Mouse (Mus musculus): ENCODE measurements around the gene Cbll1. TPM values are rescaled to one million over a fixed set of nuclear protein-coding genes. Genes with fewer than 3 reads are reported as not detected.
"Not testable (repeated sequence)": the region's sequence is repeated elsewhere in the genome, so short reads cannot be mapped to it uniquely, and the experiment has no call there.

Cbll1 gene
- polyA plus RNA-seq, 1 experiment from 2014 or later: 12.0 TPM

DNA sequence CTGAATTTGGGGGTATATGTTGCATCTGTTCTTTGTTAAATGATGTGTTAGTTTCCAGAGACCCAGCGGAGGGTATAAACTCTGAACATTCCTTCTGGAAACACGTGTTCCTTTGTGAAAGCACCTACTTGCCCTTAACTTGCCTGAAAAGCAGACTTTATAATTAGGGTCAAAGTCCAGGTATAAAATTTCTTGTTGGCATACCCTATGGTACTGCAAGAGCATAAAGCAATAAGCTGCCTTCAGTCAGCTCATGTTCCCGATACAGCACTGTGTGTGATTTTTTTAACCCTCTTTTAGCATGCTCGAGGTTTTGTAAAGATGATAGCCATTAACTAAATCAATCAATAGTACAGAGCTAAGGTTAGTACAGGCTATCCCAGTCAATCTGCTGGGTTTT is 36.8 kb downstream of the Cbll1 start:
- Histone ChIP-seq H3K4me2 (no peak overlapping the region), H3K27me3 (no peaks in the 10 kb centered on the region), H3K27ac (no peak overlapping the region), H3K4me3 (no peak overlapping the region), H3K9me3 (no peaks in the 10 kb centered on the region), H3K4me1 (no peaks in the 10 kb centered on the region), H3K36me3 (no peaks in the 10 kb centered on the region), H3K9ac (no peak overlapping the region)
- no peak for ATAC-seq (ENCODE audit: borderline replicate concordance, extremely low read depth, low FRiP score, low TSS enrichment)
- WGBS: 65% methylated on average over 4 of the region's 4 CpGs

DNA sequence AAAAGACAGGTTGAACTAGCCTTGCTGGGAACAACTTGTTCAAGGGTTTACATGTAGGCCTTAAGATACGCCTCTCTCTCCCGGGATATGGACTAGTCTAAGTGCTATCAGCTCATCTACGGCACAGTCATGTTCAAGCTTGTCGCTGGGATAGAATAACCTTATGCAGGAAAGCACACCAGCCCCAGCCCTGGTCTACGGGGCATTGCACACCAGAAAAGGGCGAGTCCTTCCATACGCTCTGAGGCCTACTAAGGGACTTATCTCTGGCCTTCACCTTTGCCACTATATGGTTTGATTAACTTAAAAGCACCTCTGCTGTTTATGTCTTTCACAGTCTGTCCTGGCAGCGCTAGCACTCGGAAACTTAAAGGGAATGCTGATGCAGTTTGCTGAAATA is 38.0 kb downstream of the Cbll1 start:
- 88% methylated on average over 9 of the region's 9 CpGs for WGBS
- Histone ChIP-seq H3K27ac (no peak overlapping the region), H3K4me1 (no peaks in the 10 kb centered on the region), H3K36me3 (no peaks in the 10 kb centered on the region), H3K9ac (no peak overlapping the region), H3K4me2 (no peak overlapping the region), H3K4me3 (no peak overlapping the region), H3K27me3 (no peaks in the 10 kb centered on the region), H3K9me3 (no peaks in the 10 kb centered on the region)
- no peak for ATAC-seq (ENCODE audit: borderline replicate concordance, extremely low read depth, low FRiP score, low TSS enrichment)

DNA sequence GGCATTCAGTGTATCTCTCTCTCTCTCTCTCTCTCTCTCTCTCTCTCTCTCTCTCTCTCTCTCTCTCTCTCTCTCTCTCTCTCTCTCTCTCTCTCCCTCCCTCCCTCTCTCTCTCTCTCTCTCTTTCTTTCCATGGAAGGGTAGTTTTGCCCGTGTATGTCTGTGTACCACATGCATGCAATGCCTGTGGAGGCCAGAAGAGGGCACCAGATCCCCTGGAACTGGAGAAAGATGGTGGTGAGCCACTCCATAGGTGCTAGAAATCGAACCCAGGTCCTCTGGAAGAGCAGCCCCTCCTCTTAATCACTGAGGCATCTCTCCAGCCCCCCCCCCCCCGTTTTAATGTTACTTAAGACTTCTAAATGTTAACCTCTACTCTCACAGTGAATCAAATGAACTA is 39.1 kb downstream of the Cbll1 start:
- not testable (repeated sequence) for H3K36me3 ChIP-seq; H3K4me1 ChIP-seq; H3K9me3 ChIP-seq; H3K4me2 ChIP-seq; H3K27me3 ChIP-seq; H3K27ac ChIP-seq; H3K4me3 ChIP-seq; ATAC-seq (ENCODE audit: borderline replicate concordance, extremely low read depth, low FRiP score, low TSS enrichment); H3K9ac ChIP-seq
- WGBS: 29% methylated on average over 3 of the region's 3 CpGs

DNA sequence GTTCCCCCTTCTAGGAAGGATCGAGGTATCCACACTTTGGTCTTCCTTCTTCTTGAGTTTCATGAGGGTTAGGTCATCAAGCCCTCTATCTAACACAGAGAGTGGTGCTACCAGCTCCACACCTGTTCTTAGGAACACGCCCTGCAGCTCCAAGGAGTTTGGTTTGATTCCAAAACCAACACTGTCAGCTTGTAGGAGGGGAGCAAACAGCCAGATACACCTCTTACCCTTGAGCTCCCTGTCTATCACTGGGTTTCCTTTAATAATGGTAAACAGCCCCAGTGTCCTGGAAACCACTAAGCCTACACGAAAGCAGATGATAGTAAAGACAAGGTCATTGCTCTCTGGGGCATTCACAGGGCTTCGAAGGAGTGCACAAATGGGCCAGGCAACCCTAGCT is 40.9 kb downstream of the Cbll1 start:
- Histone ChIP-seq H3K4me2 (no peak overlapping the region), H3K4me1 (no peaks in the 10 kb centered on the region), H3K9me3 (no peaks in the 10 kb centered on the region), H3K9ac (no peak overlapping the region), H3K36me3 (no peaks in the 10 kb centered on the region), H3K4me3 (no peak overlapping the region), H3K27me3 (no peaks in the 10 kb centered on the region), H3K27ac (no peak overlapping the region)
- ATAC-seq (ENCODE audit: borderline replicate concordance, extremely low read depth, low FRiP score, low TSS enrichment): no peak
- WGBS: 57% methylated on average over 4 of the region's 4 CpGs

DNA sequence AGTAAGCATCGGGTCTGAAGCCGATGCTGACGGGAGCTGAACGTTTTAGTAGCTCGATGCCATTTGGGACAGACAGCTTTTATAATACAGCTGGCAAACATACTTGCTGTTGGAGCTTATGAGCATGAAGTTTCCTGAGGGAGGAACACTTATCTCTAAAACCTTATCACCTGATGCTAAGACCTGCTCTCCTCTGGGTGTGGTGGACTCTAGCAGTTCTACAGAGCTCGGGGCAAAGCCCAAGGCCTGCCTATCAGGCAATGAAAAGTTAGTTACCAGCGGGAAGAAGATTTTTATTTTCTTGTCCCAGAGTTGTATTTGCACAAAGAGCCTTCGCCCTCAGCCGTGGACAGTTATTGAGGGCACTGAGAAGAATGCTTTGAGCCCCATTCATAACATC is 43.1 kb downstream of the Cbll1 start:
- H3K4me3 ChIP-seq: no peak overlapping the region
- no peaks in the 10 kb centered on the region for H3K9me3 ChIP-seq
- H3K27me3 ChIP-seq: no peaks in the 10 kb centered on the region
- H3K4me1 ChIP-seq: no peaks in the 10 kb centered on the region
- no peak for ATAC-seq (ENCODE audit: borderline replicate concordance, extremely low read depth, low FRiP score, low TSS enrichment)
- WGBS: 79% methylated on average over 9 of the region's 9 CpGs
- H3K27ac ChIP-seq: no peak overlapping the region
- no peaks in the 10 kb centered on the region for H3K36me3 ChIP-seq
- H3K9ac ChIP-seq: no peak overlapping the region
- no peak overlapping the region for H3K4me2 ChIP-seq

DNA sequence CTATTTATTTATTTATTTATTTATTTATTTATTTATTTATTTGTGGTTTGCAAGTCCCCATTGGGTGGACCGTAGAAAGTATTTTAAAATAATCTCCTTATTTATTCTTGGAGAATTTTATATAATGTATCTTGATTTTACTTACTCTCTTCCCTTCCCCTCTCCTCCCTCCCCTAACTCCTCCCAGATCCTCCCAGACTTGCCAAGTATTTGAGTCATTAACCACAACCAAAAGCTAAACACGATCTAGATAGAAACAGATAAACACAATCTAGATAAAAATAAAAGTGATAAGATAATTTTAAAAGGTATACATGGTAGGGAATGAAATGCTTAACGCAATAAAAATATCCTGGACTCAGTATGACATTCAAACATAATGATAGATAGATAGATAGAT is 50.1 kb downstream of the Cbll1 start:
- Histone ChIP-seq H3K4me2 (no peak overlapping the region), H3K4me3 (no peak overlapping the region), H3K9ac (no peak overlapping the region), H3K9me3 (no peaks in the 10 kb centered on the region), H3K4me1 (peaks cover under 1% of the 10 kb centered on the region), H3K27ac (no peak overlapping the region), H3K36me3 (no peaks in the 10 kb centered on the region), H3K27me3 (no peaks in the 10 kb centered on the region)
- no peak for ATAC-seq (ENCODE audit: borderline replicate concordance, extremely low read depth, low FRiP score, low TSS enrichment)
- 78% methylated on average over 3 of the region's 3 CpGs for WGBS

DNA sequence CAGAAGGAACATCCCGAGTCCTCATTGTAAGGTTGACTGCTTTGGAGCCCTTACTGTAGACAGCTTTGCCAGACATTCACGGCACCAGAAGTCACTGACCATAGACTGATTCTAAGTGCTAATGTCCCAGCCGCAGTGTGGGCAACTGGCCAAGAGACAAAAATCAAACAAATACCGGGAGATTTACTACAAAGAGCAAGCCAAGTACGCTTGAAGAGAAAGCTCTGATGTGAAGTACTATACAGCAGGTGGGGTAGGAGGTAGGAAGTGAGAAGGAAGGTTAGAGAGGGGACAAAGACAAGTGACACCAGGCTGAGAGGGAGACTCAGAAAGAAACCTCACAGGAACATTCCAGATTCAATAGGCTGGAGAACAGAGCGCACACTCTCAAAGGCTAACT is 54.6 kb downstream of the Cbll1 start:
- Histone ChIP-seq H3K9ac (no peak overlapping the region), H3K9me3 (no peaks in the 10 kb centered on the region), H3K27ac (no peak overlapping the region), H3K4me1 (peaks cover 7% of the 10 kb centered on the region), H3K4me2 (peak overlapping the region; percentile 52; the same call in 1 of the 2 replicates), H3K4me3 (no peak overlapping the region), H3K36me3 (no peaks in the 10 kb centered on the region), H3K27me3 (no peaks in the 10 kb centered on the region)
- WGBS: 30% methylated on average over 6 of the region's 6 CpGs
- no peak; the same call in 1 of the 2 replicates for ATAC-seq (ENCODE audit: borderline replicate concordance, extremely low read depth, low FRiP score, low TSS enrichment)

DNA sequence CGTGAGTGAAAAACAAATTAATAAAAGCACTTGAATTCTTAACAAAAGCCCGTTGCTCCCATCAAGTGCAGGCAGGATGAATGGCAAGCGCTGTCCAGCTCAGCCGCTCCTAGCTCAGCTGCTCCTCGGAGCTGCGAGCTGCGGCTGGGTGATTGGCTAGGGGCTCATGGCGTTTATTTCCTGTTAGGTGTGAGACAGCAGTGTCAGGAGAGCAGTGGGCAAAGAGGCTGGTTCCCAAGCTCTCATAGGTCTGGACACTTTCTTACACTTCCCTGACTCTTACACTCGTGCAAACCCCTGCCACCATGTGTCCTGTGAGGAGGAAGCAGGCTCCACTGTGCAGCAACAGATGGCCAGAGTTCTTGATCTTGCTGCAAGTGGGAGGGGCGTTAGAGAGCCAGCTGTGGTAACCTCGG is 55.3 kb downstream of the Cbll1 start:
- Histone ChIP-seq H3K27ac (no peak overlapping the region), H3K36me3 (no peaks in the 10 kb centered on the region), H3K27me3 (no peaks in the 10 kb centered on the region), H3K4me3 (peak overlapping the region; percentile 14; the same call in 1 of the 2 replicates), H3K4me2 (peak overlapping the region; percentile 52), H3K9ac (no peak overlapping the region), H3K4me1 (peaks cover 7% of the 10 kb centered on the region), H3K9me3 (no peaks in the 10 kb centered on the region)
- no peak; the same call in 1 of the 2 replicates for ATAC-seq (ENCODE audit: borderline replicate concordance, extremely low read depth, low FRiP score, low TSS enrichment)
- under 1% methylated on average over 11 of the region's 11 CpGs for WGBS

DNA sequence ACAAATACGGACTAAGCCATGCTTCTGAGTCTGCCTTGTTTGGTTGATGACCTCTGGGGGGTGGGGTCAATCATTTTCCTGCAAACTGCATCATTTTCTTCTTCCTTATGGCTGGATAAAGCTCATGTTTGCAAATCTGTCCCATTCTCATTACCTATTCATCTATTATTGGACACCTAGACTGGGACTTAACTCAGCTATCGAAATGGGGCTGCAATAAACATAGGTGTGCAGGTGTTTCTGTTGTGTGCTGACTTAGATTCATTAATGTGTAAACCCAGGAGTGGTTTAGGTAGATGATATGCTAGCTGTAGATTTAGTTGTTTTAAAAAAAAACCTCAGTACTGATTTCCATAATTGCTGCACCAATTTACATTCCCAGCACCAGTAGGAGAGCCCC is 59.8 kb downstream of the Cbll1 start:
- peaks cover 7% of the 10 kb centered on the region for H3K4me1 ChIP-seq
- H3K27me3 ChIP-seq: no peaks in the 10 kb centered on the region
- no peak for ATAC-seq (ENCODE audit: borderline replicate concordance, extremely low read depth, low FRiP score, low TSS enrichment)
- H3K27ac ChIP-seq: no peak overlapping the region
- H3K9ac ChIP-seq: no peak overlapping the region
- H3K36me3 ChIP-seq: no peaks in the 10 kb centered on the region
- H3K4me2 ChIP-seq: no peak overlapping the region
- 67% methylated on average over 2 of the region's 2 CpGs for WGBS
- H3K9me3 ChIP-seq: no peaks in the 10 kb centered on the region
- no peak overlapping the region for H3K4me3 ChIP-seq

DNA sequence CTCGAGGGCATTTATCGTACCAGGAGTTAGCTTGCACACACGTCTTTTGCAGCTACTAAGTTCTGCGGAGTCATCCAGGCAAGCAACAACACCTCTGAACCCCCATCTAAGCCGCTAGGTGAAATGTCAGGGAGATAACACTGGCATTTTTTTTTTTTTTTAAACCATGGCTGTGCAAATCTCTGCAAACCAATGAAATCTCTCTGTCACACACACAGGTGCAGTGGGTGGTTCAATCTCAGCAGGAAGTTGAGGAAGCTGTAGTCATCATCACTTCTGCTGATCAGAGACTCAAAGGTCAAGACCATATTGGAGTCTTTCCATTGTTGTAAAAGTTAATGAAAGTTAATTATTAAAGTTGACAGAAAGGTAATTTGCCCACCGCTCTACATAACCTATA is 61.6 kb downstream of the Cbll1 start:
- no peak overlapping the region for H3K9ac ChIP-seq
- H3K27me3 ChIP-seq: no peaks in the 10 kb centered on the region
- WGBS: 47% methylated on average over 6 of the region's 6 CpGs
- no peaks in the 10 kb centered on the region for H3K9me3 ChIP-seq
- H3K4me3 ChIP-seq: no peak overlapping the region
- no peaks in the 10 kb centered on the region for H3K4me1 ChIP-seq
- ATAC-seq (ENCODE audit: borderline replicate concordance, extremely low read depth, low FRiP score, low TSS enrichment): no peak
- H3K4me2 ChIP-seq: no peak overlapping the region
- no peak overlapping the region for H3K27ac ChIP-seq
- no peaks in the 10 kb centered on the region for H3K36me3 ChIP-seq

Other genes with a start within 250 kb of the Cbll1 start
- 111 and 118 TPM in 2 replicates for gene Lamb1, start 234.4 kb downstream of the Cbll1 start, polyA plus RNA-seq (2015; fragmentation: Nextera tagmentation; extraction: Ambion mirVana)
- 115 and 119 TPM in 2 replicates for gene Dld, start 148.2 kb downstream of the Cbll1 start, polyA plus RNA-seq (2015; fragmentation: Nextera tagmentation; extraction: Ambion mirVana)
- gene Slc26a3, start 108.7 kb downstream of the Cbll1 start, polyA plus RNA-seq (2015; fragmentation: Nextera tagmentation; extraction: Ambion mirVana): not detected in 2 replicates
- gene Slc26a4, start 60.4 kb upstream of the Cbll1 start, polyA plus RNA-seq (2015; fragmentation: Nextera tagmentation; extraction: Ambion mirVana): not detected in 2 replicates
- gene Bcap29, start 135.0 kb upstream of the Cbll1 start, polyA plus RNA-seq (2015; fragmentation: Nextera tagmentation; extraction: Ambion mirVana): 29.2 and 34.0 TPM in 2 replicates
- gene Dus4l, start 155.2 kb upstream of the Cbll1 start, polyA plus RNA-seq (2015; fragmentation: Nextera tagmentation; extraction: Ambion mirVana): 8.8 and 9.3 TPM in 2 replicates
- gene Cog5, start 155.3 kb upstream of the Cbll1 start, polyA plus RNA-seq (2015; fragmentation: Nextera tagmentation; extraction: Ambion mirVana): 25.9 and 26.1 TPM in 2 replicates
- 0.34 and 0.79 TPM in 2 replicates for gene Gpr22, start 214.3 kb upstream of the Cbll1 start, polyA plus RNA-seq (2015; fragmentation: Nextera tagmentation; extraction: Ambion mirVana)